ENCODE assay signal across 16 mouse cellular contexts in the genomic region with DNA sequence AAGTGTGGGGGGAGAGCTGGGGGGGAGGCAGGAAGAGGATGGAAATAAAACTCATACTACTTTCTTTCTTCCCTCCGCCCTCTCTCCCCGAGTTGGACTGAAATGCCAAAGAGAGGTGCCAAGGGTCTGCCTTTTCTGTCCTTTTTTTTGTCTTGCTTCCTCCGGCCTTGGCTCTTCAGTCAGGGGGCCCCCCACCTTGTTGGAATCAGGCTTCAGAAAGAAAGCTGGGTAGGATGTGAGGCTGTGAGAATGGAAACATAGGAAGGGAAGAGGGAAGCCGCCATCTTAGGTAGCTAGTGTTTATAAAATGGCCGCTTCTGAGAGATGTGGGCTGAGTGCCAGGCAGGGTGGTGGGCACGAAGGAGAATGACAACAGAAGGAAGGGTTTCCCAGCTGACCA. TPM values are rescaled to one million over a fixed set of nuclear protein-coding genes. Genes with fewer than 3 reads are reported as not detected.
DNase-seq lines count a peak whose midpoint lies in the region; ATAC-seq lines count a peak whose summit lies in the region.
"Had no signal": no experiment of that assay in that cellular context is flagged by ENCODE, and none has a peak within 500 bp of the region (broad histone marks: within the 10 kb centered on the region; RNA-seq: fewer than 3 reads in every experiment).

No protein-coding gene starts in this region.

- H3K27ac ChIP-seq in forebrain, embryonic 13.5 days: peak overlapping the region; percentile 100
- peak overlapping the region; percentile 93 for H3K27ac ChIP-seq in hindbrain, embryonic 14.5 days
- H3K27ac ChIP-seq in neural tube, embryonic 13.5 days (replicated peaks): peak overlapping the region; percentile 98

- ATAC-seq in forebrain, embryonic 13.5 days: peak; percentile 22
- ATAC-seq in hindbrain, embryonic 14.5 days (ENCODE audit: low FRiP score): peak; percentile 18; the same call in 1 of the 2 replicates
- ATAC-seq in neural tube, embryonic 13.5 days (ENCODE audit: low read depth): peak; percentile 12; the same call in 1 of the 2 replicates

- H3K4me1 ChIP-seq in forebrain, embryonic 13.5 days: peaks cover 96% of the 10 kb centered on the region
- peaks cover 74% of the 10 kb centered on the region for H3K4me1 ChIP-seq in hindbrain, embryonic 14.5 days (replicated peaks; ENCODE audit: control insufficient read depth, insufficient read depth, low read length)
- peaks cover 97% of the 10 kb centered on the region for H3K4me1 ChIP-seq in neural tube, embryonic 13.5 days (replicated peaks)

- WGBS in forebrain, embryonic 13.5 days: 43% methylated on average over 5 of the region's 6 CpGs
- WGBS in hindbrain, embryonic 14.5 days: 41% methylated on average over 6 of the region's 6 CpGs
- 31% methylated on average over 6 of the region's 6 CpGs for WGBS in neural tube, embryonic 13.5 days

- peak overlapping the region; percentile 88 for H3K4me2 ChIP-seq in forebrain, embryonic 13.5 days
- H3K4me2 ChIP-seq in hindbrain, embryonic 14.5 days (replicated peaks): peak overlapping the region; percentile 94
- peak overlapping the region; percentile 88 for H3K4me2 ChIP-seq in neural tube, embryonic 13.5 days

- H3K27me3 ChIP-seq in forebrain, embryonic 13.5 days: peaks cover 11% of the 10 kb centered on the region; the same call in 1 of the 2 replicates
- no peaks in the 10 kb centered on the region for H3K27me3 ChIP-seq in hindbrain, embryonic 14.5 days (ENCODE audit: control insufficient read depth, insufficient read depth, low read length)
- peaks cover 24% of the 10 kb centered on the region for H3K27me3 ChIP-seq in neural tube, embryonic 13.5 days

- H3K9me3 ChIP-seq in forebrain, embryonic 13.5 days (replicated peaks): no peaks in the 10 kb centered on the region
- no peaks in the 10 kb centered on the region for H3K9me3 ChIP-seq in hindbrain, embryonic 14.5 days (ENCODE audit: control insufficient read depth, low read length)
- H3K9me3 ChIP-seq in neural tube, embryonic 13.5 days: no peaks in the 10 kb centered on the region

- intact Hi-C loops in left cerebral cortex, postnatal 4 days (cut with DNase I): no loop called here
- intact Hi-C loops in left cerebral cortex, postnatal 25 days (cut with DNase I): loop anchor here (1.0 to 5.0 kb wide), 2 partner anchors 10 to 80 kb away; a partner anchor contains a TSS

- H3K36me3 ChIP-seq in forebrain, embryonic 13.5 days (ENCODE audit: poor library complexity, severe bottlenecking): peaks cover 90% of the 10 kb centered on the region
- peaks cover 69% of the 10 kb centered on the region for H3K36me3 ChIP-seq in hindbrain, embryonic 14.5 days (replicated peaks; ENCODE audit: control insufficient read depth, insufficient read depth)
- peaks cover 69% of the 10 kb centered on the region for H3K36me3 ChIP-seq in neural tube, embryonic 13.5 days

- peak overlapping the region; percentile 100 for H3K9ac ChIP-seq in forebrain, embryonic 13.5 days
- peak overlapping the region; percentile 63; the same call in 1 of the 2 replicates for H3K9ac ChIP-seq in hindbrain, embryonic 14.5 days
- H3K9ac ChIP-seq in neural tube, embryonic 13.5 days: peak overlapping the region; percentile 63

- peak overlapping the region; percentile 16 for H3K4me3 ChIP-seq in forebrain, embryonic 13.5 days
- H3K4me3 ChIP-seq in hindbrain, embryonic 14.5 days (replicated peaks; ENCODE audit: low read length): no peak overlapping the region
- H3K4me3 ChIP-seq in neural tube, embryonic 13.5 days: no peak overlapping the region

- peak; percentile 88 for DNase-seq in left cerebral cortex, postnatal 4 days
- DNase-seq in left cerebral cortex, postnatal 25 days (ENCODE audit: low spot score in 2 of 2): no peak
- no peak for DNase-seq in hindbrain, embryonic 14.5 days (ENCODE audit: low spot score)
- no peak for DNase-seq in MN1 (ENCODE audit: low spot score)
- no peak for DNase-seq in adrenal gland, adult (ENCODE audit: inconsistent age in 2 of 2, low spot score in 1 of 2)
- DNase-seq in adrenal gland, postnatal 10 days: no peak
- DNase-seq: adrenal gland, postnatal 25 days; gastrocnemius, postnatal 25 days; kidney, postnatal 10 days; liver; thymus, adult 18-20 months had no signal

RNA-seq across cellular contexts. Expression of a gene that starts 32.1 kb away (rescaled TPM):
- total RNA-seq in left cerebral cortex, postnatal 4 days (2021): 1 to 10 TPM in 1 of 2 experiments, under 1 TPM in 1; 0.46 to 1.4 TPM
- not detected for total RNA-seq in left cerebral cortex, postnatal 25 days (2021)
- 0.18 and 0.26 TPM in 2 replicates for polyA plus RNA-seq in forebrain, embryonic 13.5 days (2015; fragmentation: Nextera tagmentation; extraction: Ambion mirVana)
- polyA plus RNA-seq in hindbrain, embryonic 14.5 days (2014; fragmentation: Nextera tagmentation; extraction: Ambion mirVana): 0.48 and 0.76 TPM in 2 replicates
- 0.15 and 0.67 TPM in 2 replicates for polyA plus RNA-seq in neural tube, embryonic 13.5 days (2015; fragmentation: Nextera tagmentation; extraction: Ambion mirVana)
- 1 to 10 TPM; 1.9 to 2.1 TPM for total RNA-seq in adrenal gland, postnatal 10 days (2021)
- total RNA-seq: gastrocnemius, postnatal 25 days; layer of hippocampus, postnatal 36 days; monocyte, adult 5-6 weeks had no signal
- polyA plus RNA-seq: heart, embryonic 14.5 days had no signal
